Mouse (Mus musculus): ENCODE measurements around the gene Chst11.

The Chst11 gene

GRCm38 (mm10) chr10:82984950-82985699 lies at the start of gene Chst11:
Gene Chst11 (plus strand): TSS chr10:82985498.
- peak; percentile 43 for DNase-seq (ENCODE audit: low read depth, low spot score)

- DNase-seq (ENCODE audit: low read depth, low spot score): no peak
Measured at GRCm38 (mm10) chr10:82935774-82936173, 49.5 kb upstream of the Chst11 start.

GRCm38 (mm10) chr10:82953415-82953814 lies 31.9 kb upstream of the Chst11 start:
- no peak for DNase-seq (ENCODE audit: low read depth, low spot score)

- DNase-seq (ENCODE audit: low read depth, low spot score): no peak
Measured at GRCm38 (mm10) chr10:82955117-82955516, 30.2 kb upstream of the Chst11 start.

GRCm38 (mm10) chr10:82958218-82958761 lies 27.0 kb upstream of the Chst11 start:
- DNase-seq (ENCODE audit: low read depth, low spot score): no peak

GRCm38 (mm10) chr10:82959316-82959715 lies 26.0 kb upstream of the Chst11 start:
- DNase-seq (ENCODE audit: low read depth, low spot score): no peak

GRCm38 (mm10) chr10:82961302-82961701 lies 24.0 kb upstream of the Chst11 start:
- no peak for DNase-seq (ENCODE audit: low read depth, low spot score)

GRCm38 (mm10) chr10:82962018-82962417 lies 23.3 kb upstream of the Chst11 start:
- no peak for DNase-seq (ENCODE audit: low read depth, low spot score)

GRCm38 (mm10) chr10:82962472-82963020 lies 22.8 kb upstream of the Chst11 start:
- no peak for DNase-seq (ENCODE audit: low read depth, low spot score)

- no peak for DNase-seq (ENCODE audit: low read depth, low spot score)
Measured at GRCm38 (mm10) chr10:82964491-82964890, 20.8 kb upstream of the Chst11 start.

GRCm38 (mm10) chr10:82966672-82967071 lies 18.6 kb upstream of the Chst11 start:
- no peak for DNase-seq (ENCODE audit: low read depth, low spot score)

GRCm38 (mm10) chr10:82969612-82970011 lies 15.7 kb upstream of the Chst11 start:
- DNase-seq (ENCODE audit: low read depth, low spot score): no peak

GRCm38 (mm10) chr10:82971549-82971948 lies 13.7 kb upstream of the Chst11 start:
- no peak for DNase-seq (ENCODE audit: low read depth, low spot score)

- DNase-seq (ENCODE audit: low read depth, low spot score): no peak
Measured at GRCm38 (mm10) chr10:82974201-82974600, 11.1 kb upstream of the Chst11 start.

- DNase-seq (ENCODE audit: low read depth, low spot score): no peak
Measured at GRCm38 (mm10) chr10:82974627-82975177, 10.6 kb upstream of the Chst11 start.

- no peak for DNase-seq (ENCODE audit: low read depth, low spot score)
Measured at GRCm38 (mm10) chr10:82975806-82976205, 9.5 kb upstream of the Chst11 start.

- DNase-seq (ENCODE audit: low read depth, low spot score): no peak
Measured at GRCm38 (mm10) chr10:82982286-82982685, 3.0 kb upstream of the Chst11 start.

- peak; percentile 14 for DNase-seq (ENCODE audit: low read depth, low spot score)
Measured at GRCm38 (mm10) chr10:82985700-82986131, 418 bp downstream of the Chst11 start.

- no peak for DNase-seq (ENCODE audit: low read depth, low spot score)
Measured at GRCm38 (mm10) chr10:82986251-82986992, 1.1 kb downstream of the Chst11 start.

GRCm38 (mm10) chr10:82986993-82987349 lies 1.7 kb downstream of the Chst11 start:
- no peak for DNase-seq (ENCODE audit: low read depth, low spot score)

- no peak for DNase-seq (ENCODE audit: low read depth, low spot score)
Measured at GRCm38 (mm10) chr10:82987394-82987793, 2.1 kb downstream of the Chst11 start.

GRCm38 (mm10) chr10:82989418-82990025 lies 4.2 kb downstream of the Chst11 start:
- DNase-seq (ENCODE audit: low read depth, low spot score): no peak
